Mouse (Mus musculus): Measurements from ENCODE around the gene Rsad2. TPM values are rescaled to one million over a fixed set of nuclear protein-coding genes. Genes with fewer than 3 reads are reported as not detected.

Gene Rsad2
- total and polyA plus RNA-seq, 2 experiments from 2014 or later = 1.1 to 1.7 TPM

GRCm38 (mm10) chr12:26401696-26402470, 54.4 kb downstream of the Rsad2 start:
- no peak for TF ChIP-seq CTCF (IDR thresholded peaks at IDR 0.05; ENCODE audit: low read depth)

GRCm38 (mm10) chr12:26401254-26401653, 55.0 kb downstream of the Rsad2 start:
- no peak overlapping the region for H3K9ac ChIP-seq
- peaks cover 13% of the 10 kb centered on the region; the same call in 1 of the 2 replicates for H3K4me1 ChIP-seq (ENCODE audit: insufficient read depth)
- H3K4me2 ChIP-seq (ENCODE audit: low read depth) = no peak overlapping the region
- no peaks in the 10 kb centered on the region for H3K27me3 ChIP-seq (ENCODE audit: insufficient read depth, low read length)
- no peaks in the 10 kb centered on the region for H3K36me3 ChIP-seq (ENCODE audit: insufficient read depth)
- TF ChIP-seq CTCF (IDR thresholded peaks at IDR 0.05; ENCODE audit: low read depth) = no peak
- no peak overlapping the region for H3K4me3 ChIP-seq (ENCODE audit: low read depth, low read length)
- 54% methylated on average over 1 of the region's 1 CpGs for WGBS
- H3K9me3 ChIP-seq (ENCODE audit: low read length) = no peaks in the 10 kb centered on the region
- DNase-seq (no peak), ATAC-seq (no peak)
- no peak overlapping the region for H3K27ac ChIP-seq (ENCODE audit: low read depth, low read length)

More at GRCm38 (mm10) chr12:26401696-26402470, 54.4 kb downstream of the Rsad2 start:
- Histone ChIP-seq H3K9ac (no peak overlapping the region), H3K4me2 (ENCODE audit: low read depth) (no peak overlapping the region), H3K9me3 (ENCODE audit: low read length) (no peaks in the 10 kb centered on the region), H3K4me3 (ENCODE audit: low read depth, low read length) (no peak overlapping the region), H3K36me3 (ENCODE audit: insufficient read depth) (no peaks in the 10 kb centered on the region), H3K4me1 (ENCODE audit: insufficient read depth) (peaks cover 13% of the 10 kb centered on the region; the same call in 1 of the 2 replicates), H3K27ac (ENCODE audit: low read depth, low read length) (no peak overlapping the region), H3K27me3 (ENCODE audit: insufficient read depth, low read length) (no peaks in the 10 kb centered on the region)
- WGBS = 63% methylated on average over 10 of the region's 10 CpGs
- no peak for DNase-seq
- no peak for ATAC-seq

- DNase-seq = no peak
- Histone ChIP-seq H3K36me3 (ENCODE audit: insufficient read depth) (no peaks in the 10 kb centered on the region), H3K9me3 (ENCODE audit: low read length) (no peaks in the 10 kb centered on the region), H3K4me2 (ENCODE audit: low read depth) (no peak overlapping the region), H3K27me3 (ENCODE audit: insufficient read depth, low read length) (no peaks in the 10 kb centered on the region), H3K27ac (ENCODE audit: low read depth, low read length) (no peak overlapping the region), H3K4me3 (ENCODE audit: low read depth, low read length) (no peak overlapping the region), H3K4me1 (ENCODE audit: insufficient read depth) (peaks cover 13% of the 10 kb centered on the region; the same call in 1 of the 2 replicates), H3K9ac (no peak overlapping the region)
- ATAC-seq = no peak
- TF ChIP-seq CTCF (IDR thresholded peaks at IDR 0.05; ENCODE audit: low read depth) = no peak
- WGBS = 96% methylated on average over 1 of the region's 1 CpGs
Measured at GRCm38 (mm10) chr12:26400762-26401161, 55.5 kb downstream of the Rsad2 start.

- WGBS = 83% methylated on average over 6 of the region's 6 CpGs
- ATAC-seq (no peak), DNase-seq (no peak)
- no peak overlapping the region for H3K27ac ChIP-seq (ENCODE audit: low read depth, low read length)
- no peaks in the 10 kb centered on the region for H3K27me3 ChIP-seq (ENCODE audit: insufficient read depth, low read length)
- TF ChIP-seq CTCF (IDR thresholded peaks at IDR 0.05; ENCODE audit: low read depth) = no peak
- peaks cover 10% of the 10 kb centered on the region; the same call in 1 of the 2 replicates for H3K4me1 ChIP-seq (ENCODE audit: insufficient read depth)
- H3K4me2 ChIP-seq (ENCODE audit: low read depth) = no peak overlapping the region
- no peak overlapping the region for H3K9ac ChIP-seq
- H3K4me3 ChIP-seq (ENCODE audit: low read depth, low read length) = no peak overlapping the region
- H3K9me3 ChIP-seq (ENCODE audit: low read length) = no peaks in the 10 kb centered on the region
- no peaks in the 10 kb centered on the region for H3K36me3 ChIP-seq (ENCODE audit: insufficient read depth)
Measured at GRCm38 (mm10) chr12:26399391-26399790, 56.9 kb downstream of the Rsad2 start.

GRCm38 (mm10) chr12:26398597-26398996, 57.7 kb downstream of the Rsad2 start:
- no peaks in the 10 kb centered on the region for H3K9me3 ChIP-seq (ENCODE audit: low read length)
- DNase-seq (no peak), ATAC-seq (no peak)
- no peak for TF ChIP-seq CTCF (IDR thresholded peaks at IDR 0.05; ENCODE audit: low read depth)
- no peak overlapping the region for H3K27ac ChIP-seq (ENCODE audit: low read depth, low read length)
- no peaks in the 10 kb centered on the region for H3K27me3 ChIP-seq (ENCODE audit: insufficient read depth, low read length)
- no peaks in the 10 kb centered on the region for H3K36me3 ChIP-seq (ENCODE audit: insufficient read depth)
- H3K4me3 ChIP-seq (ENCODE audit: low read depth, low read length) = no peak overlapping the region
- H3K4me1 ChIP-seq (ENCODE audit: insufficient read depth) = peaks cover 10% of the 10 kb centered on the region; the same call in 1 of the 2 replicates
- H3K9ac ChIP-seq = no peak overlapping the region
- 67% methylated on average over 2 of the region's 2 CpGs for WGBS
- no peak overlapping the region for H3K4me2 ChIP-seq (ENCODE audit: low read depth)

GRCm38 (mm10) chr12:26394485-26395470, 61.5 kb downstream of the Rsad2 start:
- H3K9ac ChIP-seq = no peak overlapping the region
- H3K27me3 ChIP-seq (ENCODE audit: insufficient read depth, low read length) = no peaks in the 10 kb centered on the region
- DNase-seq (peak; percentile 41), ATAC-seq (peak; percentile 87)
- H3K4me2 ChIP-seq (ENCODE audit: low read depth) = no peak overlapping the region; the same call in 1 of the 2 replicates
- no peak overlapping the region for H3K4me3 ChIP-seq (ENCODE audit: low read depth, low read length)
- WGBS = 28% methylated on average over 13 of the region's 13 CpGs
- H3K36me3 ChIP-seq (ENCODE audit: insufficient read depth) = no peaks in the 10 kb centered on the region
- H3K4me1 ChIP-seq (ENCODE audit: insufficient read depth) = 0 out of 2 replicates have a peak, but pooled peaks cover 3% of the 10 kb centered on the region
- H3K27ac ChIP-seq (ENCODE audit: low read depth, low read length) = peak overlapping the region; percentile 29
- no peak for TF ChIP-seq CTCF (IDR thresholded peaks at IDR 0.05; ENCODE audit: low read depth)
- no peaks in the 10 kb centered on the region for H3K9me3 ChIP-seq (ENCODE audit: low read length)

All from forebrain, postnatal 0 days (tissue).